Mouse (Mus musculus) stomach, postnatal 0 days (tissue): ENCODE measurements around the gene Cst7. TPM values are rescaled to one million over a fixed set of nuclear protein-coding genes. Genes with fewer than 3 reads are reported as not detected.
"Not testable (repeated sequence)": the region's sequence is repeated elsewhere in the genome, so short reads cannot be mapped to it uniquely, and the experiment has no call there.

Source experiments
- ATAC-seq: fragments of 200-750 bp; cut with Nextera tagmentation; 2 replicates; pipeline ENCODE4 v1.8.0; 2017; ENCODE audit not compliant: low FRiP score, low TSS enrichment
- DNase-seq: peaks from one replicate; pipeline ENCODE4 v3.0.0-alpha.2; 2016; ENCODE audit warnings: low spot score
- H3K27ac ChIP-seq: fragments of 300-500 bp; sonication (generic); replicated peaks from 2 replicates; pipeline ENCODE4 v1.5.1; 2014; ENCODE audit warnings: mild to moderate bottlenecking, control low read depth
- H3K27me3 ChIP-seq: fragments of 300-500 bp; sonication (generic); 2 replicates; pipeline ENCODE4 v1.6.1; 2014; ENCODE audit warnings: low read length; ENCODE audit not compliant: control insufficient read depth, insufficient read depth
- H3K36me3 ChIP-seq: fragments of 300-500 bp; sonication (generic); 2 replicates; pipeline ENCODE4 v1.6.1; 2014; ENCODE audit warnings: low read length, mixed read lengths; ENCODE audit not compliant: control insufficient read depth, insufficient read depth
- H3K4me1 ChIP-seq: fragments of 300-500 bp; sonication (generic); replicated peaks from 2 replicates; pipeline ENCODE4 v1.6.1; 2014; ENCODE audit warnings: antibody characterized with exemption; ENCODE audit not compliant: control insufficient read depth, insufficient read depth
- H3K4me2 ChIP-seq: fragments of 300-500 bp; sonication (generic); replicated peaks from 2 replicates; pipeline ENCODE4 v1.6.1; 2014; ENCODE audit warnings: low read depth, mild to moderate bottlenecking, control low read depth, moderate library complexity
- H3K4me3 ChIP-seq: fragments of 300-500 bp; sonication (generic); 2 replicates; pipeline ENCODE4 v1.5.1; 2014; ENCODE audit warnings: low read depth, low read length, control low read depth
- H3K9ac ChIP-seq: fragments of 300-500 bp; sonication (generic); 2 replicates; pipeline ENCODE4 v1.6.1; 2014; ENCODE audit warnings: mild to moderate bottlenecking, low read length, control low read depth, mixed read lengths
- H3K9me3 ChIP-seq: fragments of 300-500 bp; sonication (generic); 2 replicates; pipeline ENCODE4 v1.6.1; 2016; ENCODE audit warnings: low read length; ENCODE audit not compliant: control insufficient read depth
- CTCF ChIP-seq: IDR thresholded peaks from 2 replicates; pipeline ENCODE4 v1.5.1; 2016; ENCODE audit warnings: antibody characterized with exemption, low read depth, mild to moderate bottlenecking, moderate library complexity
- EP300 ChIP-seq: optimal IDR thresholded peaks from 2 replicates; pipeline ENCODE3; 2016; ENCODE audit warnings: antibody characterized with exemption
- WGBS: fragments of 180-500 bp; shearing (Covaris S2); extraction: QIAGEN DNeasy Blood & Tissue Kit; methylation state at CpG from one replicate; pipeline ENCODE4 v1.1.7; 2014; 5-methylcytosine and 5-hydroxymethylcytosine counted together
- polyA plus RNA-seq: library from polyadenylated mRNA; unstranded; fragments of >200 nt; fragmentation: Nextera tagmentation; extraction: Ambion mirVana; gene quantifications from 2 replicates; pipeline ENCODE4 v1.2.1, GENCODE M21; 2015

Cst7 gene
- 0.23 and 0.29 TPM in 2 replicates for polyA plus RNA-seq

GRCm38 (mm10) chr2:150569847-150570590, at the start of gene Cst7:
Gene Cst7, plus strand, starts transcription at chr2:150570415.
- WGBS = 63% methylated on average over 11 of the region's 11 CpGs
- Histone ChIP-seq H3K27ac (no peak within 1 kb of the TSS), H3K4me1 (no peaks in the 10 kb centered on the region), H3K9ac (no peak within 1 kb of the TSS), H3K27me3 (no peaks in the 10 kb centered on the region), H3K36me3 (no peaks in the 10 kb centered on the region), H3K4me2 (no peak within 1 kb of the TSS), H3K9me3 (no peaks in the 10 kb centered on the region), H3K4me3 (no peak within 1 kb of the TSS)
- DNase-seq = no peak
- TF ChIP-seq CTCF (no peak), EP300 (no peak)
- ATAC-seq = no peak

GRCm38 (mm10) chr2:150525703-150526207, 44.5 kb upstream of the Cst7 start:
- DNase-seq (peak; percentile 16), ATAC-seq (no peak)
- no peaks in the 10 kb centered on the region for H3K27me3 ChIP-seq
- H3K4me3 ChIP-seq = peak overlapping the region; percentile 27; the same call in 1 of the 2 replicates
- no peaks in the 10 kb centered on the region for H3K9me3 ChIP-seq
- H3K9ac ChIP-seq = no peak overlapping the region
- TF ChIP-seq CTCF (no peak), EP300 (no peak)
- H3K4me1 ChIP-seq = no peaks in the 10 kb centered on the region
- H3K36me3 ChIP-seq = no peaks in the 10 kb centered on the region
- no peak overlapping the region for H3K27ac ChIP-seq
- whole genome bisulfite sequencing = 3% methylated on average over 41 of the region's 42 CpGs
- peak overlapping the region; percentile 52 for H3K4me2 ChIP-seq

DNA sequence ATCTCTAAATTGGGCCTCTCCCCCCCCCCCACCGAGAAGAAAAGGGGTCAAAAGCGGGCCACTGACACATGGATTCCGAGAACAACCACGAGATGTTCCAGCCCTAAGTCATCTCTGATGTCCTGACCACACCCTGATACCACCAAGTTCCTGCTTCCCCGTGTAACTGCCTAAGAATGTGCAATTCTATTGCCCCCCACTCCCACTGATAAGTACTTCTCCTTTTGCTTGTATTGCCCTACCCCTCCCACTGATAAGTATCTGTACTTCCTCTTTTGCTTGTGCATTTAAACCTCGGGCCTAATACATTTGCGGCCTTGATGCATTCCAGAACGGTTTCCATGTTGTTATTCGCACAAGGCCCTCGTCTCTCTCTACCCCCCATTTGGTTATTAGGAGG, 20.6 kb upstream of the Cst7 start:
- H3K9me3 ChIP-seq, H3K36me3 ChIP-seq, H3K4me3 ChIP-seq, H3K4me1 ChIP-seq, H3K4me2 ChIP-seq, ATAC-seq, H3K27me3 ChIP-seq, H3K27ac ChIP-seq, DNase-seq, H3K9ac ChIP-seq: not testable (repeated sequence)
- WGBS = 78% methylated on average over 10 of the region's 10 CpGs

DNA sequence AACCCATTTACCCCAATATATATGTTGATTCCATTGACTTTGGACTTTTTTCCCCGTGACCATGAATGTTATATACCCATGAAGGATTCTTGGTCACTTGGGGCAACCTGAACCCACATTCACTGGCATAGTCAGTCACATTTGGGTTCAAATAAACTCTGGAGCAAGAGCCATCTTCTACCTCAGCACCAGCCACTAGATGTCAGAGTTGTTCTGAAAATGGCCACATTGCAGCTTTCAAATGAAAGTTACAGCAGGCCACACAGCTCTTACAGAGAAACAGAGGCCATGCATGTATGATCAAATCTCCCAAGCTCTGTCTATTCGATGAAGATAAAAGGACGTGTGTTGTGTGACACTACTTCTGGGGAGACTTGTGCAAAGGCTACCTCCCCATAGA, 11.6 kb upstream of the Cst7 start:
- ATAC-seq (no peak), DNase-seq (no peak)
- H3K4me1 ChIP-seq = no peaks in the 10 kb centered on the region
- no peak overlapping the region for H3K4me3 ChIP-seq
- no peaks in the 10 kb centered on the region for H3K9me3 ChIP-seq
- TF ChIP-seq CTCF (peak; percentile 72), EP300 (no peak)
- no peak overlapping the region for H3K9ac ChIP-seq
- H3K27me3 ChIP-seq = no peaks in the 10 kb centered on the region
- H3K4me2 ChIP-seq = no peak overlapping the region
- H3K36me3 ChIP-seq = no peaks in the 10 kb centered on the region
- H3K27ac ChIP-seq = no peak overlapping the region
- WGBS = 52% methylated on average over 3 of the region's 3 CpGs

DNA sequence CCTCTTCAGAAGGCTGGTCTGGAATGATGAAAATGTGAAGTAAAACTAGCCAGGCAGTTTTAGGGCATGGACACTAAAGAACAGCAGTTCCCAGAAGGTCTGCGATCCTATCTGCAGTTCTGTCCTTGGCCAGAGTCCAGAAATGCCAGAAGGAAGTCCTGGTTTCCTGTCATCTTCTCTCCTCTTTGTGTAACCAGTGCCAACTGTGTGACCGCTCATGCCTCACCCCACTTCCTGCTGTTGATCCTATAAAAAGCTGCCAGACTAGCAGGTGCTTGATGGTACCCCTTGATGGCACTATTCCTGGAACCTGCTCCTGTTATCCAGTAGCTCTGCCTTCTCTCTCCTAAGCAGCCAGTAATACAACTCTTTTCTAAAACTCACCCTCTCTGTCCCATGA, 3.2 kb upstream of the Cst7 start:
- TF ChIP-seq EP300 = no peak
- TF ChIP-seq CTCF = no peak
- H3K36me3 ChIP-seq = no peaks in the 10 kb centered on the region
- no peak overlapping the region for H3K9ac ChIP-seq
- no peaks in the 10 kb centered on the region for H3K27me3 ChIP-seq
- no peak for ATAC-seq
- H3K9me3 ChIP-seq = no peaks in the 10 kb centered on the region
- DNase-seq = no peak
- H3K4me1 ChIP-seq = no peaks in the 10 kb centered on the region
- no peak overlapping the region for H3K27ac ChIP-seq
- H3K4me3 ChIP-seq = no peak overlapping the region
- 50% methylated on average over 2 of the region's 2 CpGs for WGBS
- H3K4me2 ChIP-seq = no peak overlapping the region

DNA sequence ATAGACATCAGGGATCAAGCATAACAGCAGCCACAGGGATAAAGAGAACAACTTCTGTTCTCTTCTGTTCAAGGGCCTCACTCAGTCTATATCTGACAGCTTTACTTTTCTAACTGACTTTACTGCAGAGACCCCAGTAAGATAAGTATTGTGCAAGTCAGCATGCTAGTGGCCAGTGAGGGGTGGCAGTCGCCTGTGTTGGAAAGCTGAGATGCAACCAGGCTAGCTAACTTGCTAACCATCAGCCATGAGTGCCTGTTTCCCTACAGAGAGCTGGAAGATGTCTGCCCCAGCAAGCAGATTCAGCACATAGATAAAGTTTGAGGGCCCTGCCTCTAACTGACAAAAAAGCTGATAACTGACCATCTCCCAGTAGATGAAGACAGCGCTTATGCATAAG, 546 bp downstream of the Cst7 start:
- Histone ChIP-seq H3K27ac (no peak overlapping the region), H3K9ac (no peak overlapping the region), H3K4me1 (no peaks in the 10 kb centered on the region), H3K4me2 (no peak overlapping the region), H3K36me3 (no peaks in the 10 kb centered on the region), H3K4me3 (no peak overlapping the region), H3K9me3 (no peaks in the 10 kb centered on the region), H3K27me3 (no peaks in the 10 kb centered on the region)
- ATAC-seq (no peak), DNase-seq (no peak)
- WGBS = 87% methylated on average over 2 of the region's 2 CpGs
- TF ChIP-seq CTCF (no peak), EP300 (no peak)
